Mouse (Mus musculus): ENCODE data around the gene Rdh19. TPM values are rescaled to one million over a fixed set of nuclear protein-coding genes. Genes with fewer than 3 reads are reported as not detected.

Rdh19 gene
- polyA plus RNA-seq, 1 experiment from 2014 or later = not detected

- WGBS = 83% methylated on average over 3 of the region's 3 CpGs
- no peaks in the 10 kb centered on the region for H3K27me3 ChIP-seq (ENCODE audit: control insufficient read depth, insufficient read depth, low read length)
These were observed 16.5 kb downstream of the Rdh19 start, which contains the start of gene Rdh16f2 for GRCm38 (mm10) chr10:127866232-127866631. Gene Rdh16f2, plus strand, starts transcription at chr10:127866474.

DNA sequence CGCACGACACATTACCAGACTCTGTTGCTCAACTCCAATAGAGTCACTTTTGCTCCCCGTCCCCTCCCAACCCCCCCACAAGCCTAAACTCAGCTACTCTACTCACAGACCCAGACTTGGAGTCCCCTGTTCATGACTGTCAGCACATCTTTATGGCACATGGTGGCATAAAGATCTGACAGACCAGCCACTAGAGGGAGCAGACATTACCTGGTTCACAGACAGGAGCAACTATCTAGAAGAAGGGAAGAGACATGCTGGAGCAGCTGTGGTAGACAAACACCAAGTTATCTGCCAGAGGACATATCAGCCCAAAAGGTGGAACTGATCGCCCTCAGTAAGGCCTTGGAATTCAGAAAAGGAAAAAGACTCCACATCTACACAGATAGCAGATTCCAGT is 22.8 kb downstream of the Rdh19 start:
- no peaks in the 10 kb centered on the region for H3K36me3 ChIP-seq (ENCODE audit: control insufficient read depth, insufficient read depth, low read length)
- no peak overlapping the region for H3K4me3 ChIP-seq (ENCODE audit: low read depth, low read length)
- H3K9me3 ChIP-seq (ENCODE audit: control insufficient read depth, low read length) = peaks cover 4% of the 10 kb centered on the region; the same call in 1 of the 2 replicates
- H3K4me2 ChIP-seq (ENCODE audit: low read depth, low read length) = no peak overlapping the region
- ATAC-seq (ENCODE audit: low read depth) = no peak
- H3K4me1 ChIP-seq (ENCODE audit: control insufficient read depth, insufficient read depth, low read length) = no peaks in the 10 kb centered on the region
- H3K27me3 ChIP-seq (ENCODE audit: control insufficient read depth, insufficient read depth, low read length) = no peaks in the 10 kb centered on the region
- 76% methylated on average over 4 of the region's 4 CpGs for WGBS
- no peak overlapping the region for H3K27ac ChIP-seq (ENCODE audit: low read depth, low read length)
- H3K9ac ChIP-seq (replicated peaks; ENCODE audit: low read depth, low read length) = no peak overlapping the region

More at GRCm38 (mm10) chr10:127866232-127866631, 16.5 kb downstream of the Rdh19 start, which contains the start of gene Rdh16f2:
- H3K27ac ChIP-seq (ENCODE audit: low read depth, low read length) = no peak within 1 kb of the TSS
- H3K36me3 ChIP-seq (ENCODE audit: control insufficient read depth, insufficient read depth, low read length) = no peaks in the 10 kb centered on the region
- H3K4me3 ChIP-seq (ENCODE audit: low read depth, low read length) = no peak within 1 kb of the TSS
- peaks cover 4% of the 10 kb centered on the region; the same call in 1 of the 2 replicates for H3K9me3 ChIP-seq (ENCODE audit: control insufficient read depth, low read length)
- H3K9ac ChIP-seq (replicated peaks; ENCODE audit: low read depth, low read length) = no peak within 1 kb of the TSS
- no peak for ATAC-seq (ENCODE audit: low read depth)
- H3K4me1 ChIP-seq (ENCODE audit: control insufficient read depth, insufficient read depth, low read length) = no peaks in the 10 kb centered on the region
- no peak within 1 kb of the TSS for H3K4me2 ChIP-seq (ENCODE audit: low read depth, low read length)

DNA sequence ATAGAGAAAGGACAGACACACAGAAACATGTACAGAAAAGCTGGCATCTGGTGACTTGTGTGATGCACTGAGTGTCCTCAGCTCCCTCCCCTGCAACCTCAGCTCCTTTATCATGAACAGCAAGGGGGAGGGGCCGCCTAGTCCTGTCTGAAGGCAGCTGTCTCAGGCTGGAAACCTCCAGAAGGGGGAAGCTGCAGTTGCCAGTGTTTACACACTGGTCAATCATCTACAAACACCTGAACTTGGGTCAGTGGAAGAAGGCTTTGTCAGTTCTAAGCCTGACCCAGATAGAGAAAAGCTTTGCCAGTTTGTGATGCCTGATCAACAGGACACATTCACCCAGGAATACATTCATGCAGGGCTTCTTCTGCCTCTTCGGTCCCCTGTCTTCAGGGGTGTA is 28.0 kb downstream of the Rdh19 start:
- WGBS = 58% methylated on average over 2 of the region's 2 CpGs
- no peak for ATAC-seq (ENCODE audit: low read depth)

GRCm38 (mm10) chr10:127878262-127879057 is 28.7 kb downstream of the Rdh19 start:
- no peak for ATAC-seq (ENCODE audit: low read depth)
- WGBS = 83% methylated on average over 3 of the region's 3 CpGs

More for the DNA sequence above, 28.0 kb downstream of the Rdh19 start:
- Histone ChIP-seq H3K27ac (ENCODE audit: low read depth, low read length) (no peak overlapping the region), H3K4me1 (ENCODE audit: control insufficient read depth, insufficient read depth, low read length) (no peaks in the 10 kb centered on the region), H3K4me2 (ENCODE audit: low read depth, low read length) (no peak overlapping the region), H3K4me3 (ENCODE audit: low read depth, low read length) (no peak overlapping the region), H3K36me3 (ENCODE audit: control insufficient read depth, insufficient read depth, low read length) (no peaks in the 10 kb centered on the region), H3K9me3 (ENCODE audit: control insufficient read depth, low read length) (no peaks in the 10 kb centered on the region), H3K27me3 (ENCODE audit: control insufficient read depth, insufficient read depth, low read length) (no peaks in the 10 kb centered on the region), H3K9ac (replicated peaks; ENCODE audit: low read depth, low read length) (no peak overlapping the region)

GRCm38 (mm10) chr10:127879155-127879688 is 29.5 kb downstream of the Rdh19 start:
- H3K9ac ChIP-seq (replicated peaks; ENCODE audit: low read depth, low read length) = no peak overlapping the region
- H3K36me3 ChIP-seq (ENCODE audit: control insufficient read depth, insufficient read depth, low read length) = no peaks in the 10 kb centered on the region
- H3K27me3 ChIP-seq (ENCODE audit: control insufficient read depth, insufficient read depth, low read length) = no peaks in the 10 kb centered on the region
- H3K4me1 ChIP-seq (ENCODE audit: control insufficient read depth, insufficient read depth, low read length) = no peaks in the 10 kb centered on the region
- ATAC-seq (ENCODE audit: low read depth) = no peak
- no peak overlapping the region for H3K27ac ChIP-seq (ENCODE audit: low read depth, low read length)
- WGBS = 87% methylated on average over 3 of the region's 3 CpGs
- no peaks in the 10 kb centered on the region for H3K9me3 ChIP-seq (ENCODE audit: control insufficient read depth, low read length)
- H3K4me2 ChIP-seq (ENCODE audit: low read depth, low read length) = no peak overlapping the region
- H3K4me3 ChIP-seq (ENCODE audit: low read depth, low read length) = no peak overlapping the region

More at GRCm38 (mm10) chr10:127878262-127879057, 28.7 kb downstream of the Rdh19 start:
- Histone ChIP-seq H3K4me3 (ENCODE audit: low read depth, low read length) (no peak overlapping the region), H3K9ac (replicated peaks; ENCODE audit: low read depth, low read length) (no peak overlapping the region), H3K9me3 (ENCODE audit: control insufficient read depth, low read length) (no peaks in the 10 kb centered on the region), H3K27me3 (ENCODE audit: control insufficient read depth, insufficient read depth, low read length) (no peaks in the 10 kb centered on the region), H3K4me1 (ENCODE audit: control insufficient read depth, insufficient read depth, low read length) (no peaks in the 10 kb centered on the region), H3K27ac (ENCODE audit: low read depth, low read length) (no peak overlapping the region), H3K36me3 (ENCODE audit: control insufficient read depth, insufficient read depth, low read length) (no peaks in the 10 kb centered on the region), H3K4me2 (ENCODE audit: low read depth, low read length) (no peak overlapping the region)

DNA sequence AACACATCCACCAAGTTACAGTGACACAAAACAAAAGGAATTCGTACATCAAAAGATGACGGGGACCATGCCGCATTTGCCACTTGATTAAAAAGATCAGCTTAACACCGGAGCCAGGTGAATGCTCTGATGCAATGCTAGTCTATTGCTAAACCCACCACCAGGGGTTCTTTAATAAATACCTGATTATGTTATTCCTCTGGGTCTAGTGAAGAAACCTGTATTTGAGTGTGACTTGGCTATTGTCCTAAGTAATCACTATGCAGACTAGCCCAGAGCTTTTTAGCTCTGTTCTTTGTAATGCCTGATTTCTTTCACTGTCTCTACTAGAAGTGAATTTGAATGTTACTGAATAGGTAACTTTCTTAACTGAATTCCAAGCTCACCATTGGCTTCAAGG is 31.3 kb downstream of the Rdh19 start:
- 91% methylated on average over 4 of the region's 4 CpGs for WGBS

GRCm38 (mm10) chr10:127886551-127886950 is 36.8 kb downstream of the Rdh19 start:
- Histone ChIP-seq H3K27ac (ENCODE audit: low read depth, low read length) (no peak overlapping the region), H3K9ac (replicated peaks; ENCODE audit: low read depth, low read length) (no peak overlapping the region), H3K27me3 (ENCODE audit: control insufficient read depth, insufficient read depth, low read length) (no peaks in the 10 kb centered on the region), H3K9me3 (ENCODE audit: control insufficient read depth, low read length) (no peaks in the 10 kb centered on the region), H3K4me1 (ENCODE audit: control insufficient read depth, insufficient read depth, low read length) (no peaks in the 10 kb centered on the region), H3K4me3 (ENCODE audit: low read depth, low read length) (no peak overlapping the region), H3K4me2 (ENCODE audit: low read depth, low read length) (no peak overlapping the region), H3K36me3 (ENCODE audit: control insufficient read depth, insufficient read depth, low read length) (no peaks in the 10 kb centered on the region)
- ATAC-seq (ENCODE audit: low read depth) = no peak
- 60% methylated on average over 1 of the region's 1 CpGs for WGBS

More for the DNA sequence above, 31.3 kb downstream of the Rdh19 start:
- Histone ChIP-seq H3K4me2 (ENCODE audit: low read depth, low read length) (no peak overlapping the region), H3K36me3 (ENCODE audit: control insufficient read depth, insufficient read depth, low read length) (no peaks in the 10 kb centered on the region), H3K4me3 (ENCODE audit: low read depth, low read length) (no peak overlapping the region), H3K4me1 (ENCODE audit: control insufficient read depth, insufficient read depth, low read length) (no peaks in the 10 kb centered on the region), H3K27ac (ENCODE audit: low read depth, low read length) (no peak overlapping the region), H3K9me3 (ENCODE audit: control insufficient read depth, low read length) (no peaks in the 10 kb centered on the region), H3K27me3 (ENCODE audit: control insufficient read depth, insufficient read depth, low read length) (no peaks in the 10 kb centered on the region), H3K9ac (replicated peaks; ENCODE audit: low read depth, low read length) (no peak overlapping the region)
- ATAC-seq (ENCODE audit: low read depth) = no peak

- ATAC-seq (ENCODE audit: low read depth) = no peak
- H3K27me3 ChIP-seq (ENCODE audit: control insufficient read depth, insufficient read depth, low read length) = no peaks in the 10 kb centered on the region
- no peaks in the 10 kb centered on the region for H3K36me3 ChIP-seq (ENCODE audit: control insufficient read depth, insufficient read depth, low read length)
- H3K27ac ChIP-seq (ENCODE audit: low read depth, low read length) = no peak overlapping the region
- no peak overlapping the region for H3K4me3 ChIP-seq (ENCODE audit: low read depth, low read length)
- no peak overlapping the region for H3K4me2 ChIP-seq (ENCODE audit: low read depth, low read length)
- H3K9me3 ChIP-seq (ENCODE audit: control insufficient read depth, low read length) = no peaks in the 10 kb centered on the region
- H3K9ac ChIP-seq (replicated peaks; ENCODE audit: low read depth, low read length) = no peak overlapping the region
- 81% methylated on average over 4 of the region's 4 CpGs for WGBS
- no peaks in the 10 kb centered on the region for H3K4me1 ChIP-seq (ENCODE audit: control insufficient read depth, insufficient read depth, low read length)
These were observed 37.2 kb downstream of the Rdh19 start for GRCm38 (mm10) chr10:127886971-127887370.

GRCm38 (mm10) chr10:127888605-127889004 is 38.9 kb downstream of the Rdh19 start, which contains the start of gene Rdh7:
Gene Rdh7, minus strand, starts transcription at chr10:127888817.
- no peak within 1 kb of the TSS for H3K4me3 ChIP-seq (ENCODE audit: low read depth, low read length)

More at GRCm38 (mm10) chr10:127888605-127889004, 38.9 kb downstream of the Rdh19 start, which contains the start of gene Rdh7:
- Histone ChIP-seq H3K4me1 (ENCODE audit: control insufficient read depth, insufficient read depth, low read length) (no peaks in the 10 kb centered on the region), H3K9ac (replicated peaks; ENCODE audit: low read depth, low read length) (no peak within 1 kb of the TSS), H3K27me3 (ENCODE audit: control insufficient read depth, insufficient read depth, low read length) (no peaks in the 10 kb centered on the region), H3K36me3 (ENCODE audit: control insufficient read depth, insufficient read depth, low read length) (no peaks in the 10 kb centered on the region), H3K4me2 (ENCODE audit: low read depth, low read length) (no peak within 1 kb of the TSS), H3K27ac (ENCODE audit: low read depth, low read length) (no peak within 1 kb of the TSS), H3K9me3 (ENCODE audit: control insufficient read depth, low read length) (no peaks in the 10 kb centered on the region)
- no peak for ATAC-seq (ENCODE audit: low read depth)
